Mouse (Mus musculus): ENCODE results near the gene Fbn1. TPM values are rescaled to one million over a fixed set of nuclear protein-coding genes. Genes with fewer than 3 reads are reported as not detected.

The Fbn1 gene
- polyA plus RNA-seq, 1 experiment from 2014 or later: 2.1 TPM

- H3K27ac ChIP-seq (ENCODE audit: low read depth, low read length): peak overlapping the region; percentile 65
- H3K4me2 ChIP-seq (ENCODE audit: low read length): peak overlapping the region; percentile 72
- no peaks in the 10 kb centered on the region for H3K27me3 ChIP-seq (replicated peaks; ENCODE audit: control insufficient read depth, insufficient read depth, low read length)
- peak; percentile 90 for ATAC-seq
- no peaks in the 10 kb centered on the region for H3K36me3 ChIP-seq (ENCODE audit: control insufficient read depth, insufficient read depth, low read length)
- peak overlapping the region; percentile 70 for H3K9ac ChIP-seq (ENCODE audit: low read depth, low read length)
- peaks cover 7% of the 10 kb centered on the region for H3K4me1 ChIP-seq (ENCODE audit: control insufficient read depth, insufficient read depth, low read depth, low read length)
- WGBS: under 1% methylated on average over 37 of the region's 37 CpGs
- no peaks in the 10 kb centered on the region for H3K9me3 ChIP-seq (ENCODE audit: control insufficient read depth, low read length)
- H3K4me3 ChIP-seq (ENCODE audit: low read length): peak overlapping the region; percentile 74
These were observed 1.3 kb downstream of the Fbn1 start for GRCm38 (mm10) chr2:125506316-125507054.

- H3K27ac ChIP-seq (ENCODE audit: low read depth, low read length): peak overlapping the region; percentile 65
- H3K9ac ChIP-seq (ENCODE audit: low read depth, low read length): peak overlapping the region; percentile 70
- peak overlapping the region; percentile 74 for H3K4me3 ChIP-seq (ENCODE audit: low read length)
- no peaks in the 10 kb centered on the region for H3K9me3 ChIP-seq (ENCODE audit: control insufficient read depth, low read length)
- no peaks in the 10 kb centered on the region for H3K27me3 ChIP-seq (replicated peaks; ENCODE audit: control insufficient read depth, insufficient read depth, low read length)
- peak; percentile 85 for ATAC-seq
- WGBS: under 1% methylated on average over 43 of the region's 48 CpGs
- no peaks in the 10 kb centered on the region for H3K36me3 ChIP-seq (ENCODE audit: control insufficient read depth, insufficient read depth, low read length)
- peaks cover 7% of the 10 kb centered on the region for H3K4me1 ChIP-seq (ENCODE audit: control insufficient read depth, insufficient read depth, low read depth, low read length)
- peak overlapping the region; percentile 72 for H3K4me2 ChIP-seq (ENCODE audit: low read length)
These were observed 2.0 kb downstream of the Fbn1 start for GRCm38 (mm10) chr2:125505746-125506315.

GRCm38 (mm10) chr2:125505006-125505745 is 2.6 kb downstream of the Fbn1 start, which contains the start of gene Gm9913:
Gene Gm9913, plus strand, starts transcription at chr2:125505089.
- peak within 1 kb of the TSS; percentile 65 for H3K27ac ChIP-seq (ENCODE audit: low read depth, low read length)

GRCm38 (mm10) chr2:125501526-125501925 is 6.3 kb downstream of the Fbn1 start:
- H3K9ac ChIP-seq (ENCODE audit: low read depth, low read length): no peak overlapping the region
- no peaks in the 10 kb centered on the region for H3K36me3 ChIP-seq (ENCODE audit: control insufficient read depth, insufficient read depth, low read length)
- ATAC-seq: no peak
- H3K9me3 ChIP-seq (ENCODE audit: control insufficient read depth, low read length): no peaks in the 10 kb centered on the region
- H3K27me3 ChIP-seq (replicated peaks; ENCODE audit: control insufficient read depth, insufficient read depth, low read length): no peaks in the 10 kb centered on the region
- H3K4me2 ChIP-seq (ENCODE audit: low read length): no peak overlapping the region
- peaks cover 7% of the 10 kb centered on the region for H3K4me1 ChIP-seq (ENCODE audit: control insufficient read depth, insufficient read depth, low read depth, low read length)
- H3K4me3 ChIP-seq (ENCODE audit: low read length): no peak overlapping the region
- H3K27ac ChIP-seq (ENCODE audit: low read depth, low read length): no peak overlapping the region

More at GRCm38 (mm10) chr2:125505006-125505745, 2.6 kb downstream of the Fbn1 start, which contains the start of gene Gm9913:
- Histone ChIP-seq H3K36me3 (ENCODE audit: control insufficient read depth, insufficient read depth, low read length) (no peaks in the 10 kb centered on the region), H3K9me3 (ENCODE audit: control insufficient read depth, low read length) (no peaks in the 10 kb centered on the region), H3K4me1 (ENCODE audit: control insufficient read depth, insufficient read depth, low read depth, low read length) (peaks cover 7% of the 10 kb centered on the region), H3K4me3 (ENCODE audit: low read length) (peak within 1 kb of the TSS; percentile 74), H3K9ac (ENCODE audit: low read depth, low read length) (peak within 1 kb of the TSS; percentile 70), H3K27me3 (replicated peaks; ENCODE audit: control insufficient read depth, insufficient read depth, low read length) (no peaks in the 10 kb centered on the region), H3K4me2 (ENCODE audit: low read length) (peak within 1 kb of the TSS; percentile 72)
- WGBS: 1% methylated on average over 41 of the region's 45 CpGs
- no peak; the same call in none of the 2 replicates for ATAC-seq

DNA sequence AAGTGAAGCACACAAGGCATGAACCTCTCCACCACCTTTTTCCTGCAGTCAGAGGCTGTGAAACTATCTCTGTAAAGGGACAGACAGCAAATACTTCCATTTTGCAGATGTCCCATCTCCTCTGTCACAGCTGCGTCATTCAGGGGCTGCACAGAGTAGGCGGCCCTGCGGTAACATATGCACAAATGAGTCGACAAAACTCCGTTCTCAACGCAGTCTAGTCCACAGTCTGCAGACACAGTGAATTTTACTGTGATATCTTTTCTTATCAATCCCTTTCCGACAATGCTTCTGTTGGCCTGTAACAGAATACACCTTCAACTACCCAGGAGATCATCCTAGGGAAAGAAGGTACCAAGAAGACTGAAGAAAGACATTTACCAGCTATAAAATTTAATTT is 9.6 kb downstream of the Fbn1 start:
- no peak overlapping the region for H3K4me3 ChIP-seq (ENCODE audit: low read length)
- no peaks in the 10 kb centered on the region for H3K27me3 ChIP-seq (replicated peaks; ENCODE audit: control insufficient read depth, insufficient read depth, low read length)
- no peak overlapping the region for H3K9ac ChIP-seq (ENCODE audit: low read depth, low read length)
- H3K27ac ChIP-seq (ENCODE audit: low read depth, low read length): no peak overlapping the region
- ATAC-seq: no peak
- H3K4me1 ChIP-seq (ENCODE audit: control insufficient read depth, insufficient read depth, low read depth, low read length): no peaks in the 10 kb centered on the region
- no peaks in the 10 kb centered on the region for H3K36me3 ChIP-seq (ENCODE audit: control insufficient read depth, insufficient read depth, low read length)
- no peak overlapping the region for H3K4me2 ChIP-seq (ENCODE audit: low read length)
- no peaks in the 10 kb centered on the region for H3K9me3 ChIP-seq (ENCODE audit: control insufficient read depth, low read length)
- 91% methylated on average over 7 of the region's 7 CpGs for WGBS

DNA sequence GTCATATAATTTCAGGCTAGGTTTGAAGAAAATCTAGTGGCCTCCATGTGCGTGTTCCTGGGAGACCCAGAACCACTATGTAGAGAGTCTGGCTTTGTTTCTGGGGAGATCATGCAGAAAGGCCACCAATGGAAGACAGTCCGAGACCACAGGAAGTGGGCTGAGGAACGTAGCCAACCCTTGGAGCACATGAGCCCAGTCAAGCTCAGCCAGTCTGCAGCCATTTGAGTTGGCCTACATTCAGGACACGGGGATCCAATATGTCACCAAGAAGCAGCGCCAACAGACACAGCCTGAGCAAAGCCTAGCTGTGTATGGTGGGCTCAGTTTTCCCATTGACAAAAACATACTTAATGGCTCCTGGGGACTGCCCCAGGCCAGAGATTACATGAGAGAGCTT is 11.1 kb downstream of the Fbn1 start:
- Histone ChIP-seq H3K9me3 (ENCODE audit: control insufficient read depth, low read length) (no peaks in the 10 kb centered on the region), H3K27ac (ENCODE audit: low read depth, low read length) (no peak overlapping the region), H3K4me1 (ENCODE audit: control insufficient read depth, insufficient read depth, low read depth, low read length) (no peaks in the 10 kb centered on the region), H3K4me2 (ENCODE audit: low read length) (no peak overlapping the region), H3K4me3 (ENCODE audit: low read length) (no peak overlapping the region), H3K9ac (ENCODE audit: low read depth, low read length) (no peak overlapping the region), H3K27me3 (replicated peaks; ENCODE audit: control insufficient read depth, insufficient read depth, low read length) (no peaks in the 10 kb centered on the region), H3K36me3 (ENCODE audit: control insufficient read depth, insufficient read depth, low read length) (no peaks in the 10 kb centered on the region)
- WGBS: 88% methylated on average over 5 of the region's 5 CpGs
- peak; percentile 30; the same call in 1 of the 2 replicates for ATAC-seq

DNA sequence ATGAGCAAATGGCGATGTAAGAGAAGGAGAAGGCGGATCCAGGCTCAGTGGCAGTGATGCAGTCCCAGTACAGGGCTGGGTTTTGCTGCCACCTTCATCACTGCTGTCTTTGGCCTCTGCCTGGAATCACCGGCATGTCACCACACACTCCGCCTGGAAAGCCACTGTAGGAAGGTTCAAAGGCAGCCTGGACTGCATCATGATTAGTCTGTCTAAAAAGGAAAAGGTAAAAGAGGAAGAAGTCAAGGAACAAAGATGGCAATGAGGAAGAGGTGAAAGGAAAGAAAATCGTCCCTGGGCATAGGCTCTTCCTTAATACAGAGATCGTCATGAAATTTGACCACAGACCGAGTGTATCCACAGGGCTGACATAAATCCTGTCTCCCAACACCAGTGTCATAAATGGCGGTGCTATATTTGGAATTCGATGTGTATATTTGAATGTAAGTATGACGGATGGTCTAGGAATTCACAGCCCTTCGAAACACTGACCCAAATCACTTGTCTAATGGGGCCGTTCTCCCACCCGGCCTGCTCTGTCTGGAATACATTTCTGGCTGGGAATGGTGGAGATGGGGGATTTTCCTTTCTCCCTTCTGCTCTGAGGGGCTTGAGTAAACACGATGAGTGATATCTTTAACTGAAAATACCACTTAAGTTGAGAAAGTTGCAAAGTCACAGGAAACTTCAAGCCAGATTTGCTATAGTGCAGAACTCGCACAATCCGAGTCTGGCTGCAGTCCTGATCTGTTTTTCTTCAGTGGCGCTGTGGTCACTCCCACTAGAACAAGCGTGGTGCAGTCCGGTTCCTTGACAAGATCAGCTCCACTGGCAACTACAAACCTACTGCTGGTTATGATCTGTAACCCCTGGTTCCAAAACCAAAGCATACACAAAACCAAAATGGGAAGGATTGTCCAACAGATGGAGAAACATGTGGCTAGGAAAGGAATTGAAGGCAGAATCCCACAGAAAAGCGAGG is 12.7 kb downstream of the Fbn1 start:
- Histone ChIP-seq H3K4me1 (ENCODE audit: control insufficient read depth, insufficient read depth, low read depth, low read length) (no peaks in the 10 kb centered on the region), H3K36me3 (ENCODE audit: control insufficient read depth, insufficient read depth, low read length) (no peaks in the 10 kb centered on the region), H3K9ac (ENCODE audit: low read depth, low read length) (no peak overlapping the region), H3K4me2 (ENCODE audit: low read length) (no peak overlapping the region), H3K9me3 (ENCODE audit: control insufficient read depth, low read length) (no peaks in the 10 kb centered on the region), H3K4me3 (ENCODE audit: low read length) (no peak overlapping the region), H3K27me3 (replicated peaks; ENCODE audit: control insufficient read depth, insufficient read depth, low read length) (no peaks in the 10 kb centered on the region), H3K27ac (ENCODE audit: low read depth, low read length) (no peak overlapping the region)
- no peak for ATAC-seq
- WGBS: 92% methylated on average over 20 of the region's 20 CpGs

DNA sequence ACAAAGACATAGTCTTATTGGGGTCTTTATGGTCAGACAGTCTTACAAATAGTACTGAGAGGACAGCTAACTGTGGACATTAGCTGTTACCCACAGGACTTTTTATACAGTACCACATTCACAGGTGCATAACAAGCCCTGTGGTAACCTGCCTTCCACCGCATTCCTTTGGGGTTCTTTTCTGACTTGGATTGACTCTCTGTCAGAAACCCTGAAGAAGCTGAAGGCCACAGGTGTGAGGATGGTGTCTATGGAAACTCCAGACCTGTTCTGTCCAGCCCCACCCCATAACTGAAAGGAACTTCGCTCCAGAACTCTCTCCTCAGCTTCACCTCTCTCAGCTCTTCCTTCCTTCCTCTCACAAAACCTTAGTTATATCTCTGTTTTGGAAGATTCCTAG is 13.5 kb downstream of the Fbn1 start:
- Histone ChIP-seq H3K9me3 (ENCODE audit: control insufficient read depth, low read length) (no peaks in the 10 kb centered on the region), H3K27ac (ENCODE audit: low read depth, low read length) (no peak overlapping the region), H3K4me2 (ENCODE audit: low read length) (no peak overlapping the region), H3K4me3 (ENCODE audit: low read length) (no peak overlapping the region), H3K36me3 (ENCODE audit: control insufficient read depth, insufficient read depth, low read length) (no peaks in the 10 kb centered on the region), H3K27me3 (replicated peaks; ENCODE audit: control insufficient read depth, insufficient read depth, low read length) (no peaks in the 10 kb centered on the region), H3K9ac (ENCODE audit: low read depth, low read length) (no peak overlapping the region), H3K4me1 (ENCODE audit: control insufficient read depth, insufficient read depth, low read depth, low read length) (no peaks in the 10 kb centered on the region)
- no peak for ATAC-seq
- 96% methylated on average over 2 of the region's 2 CpGs for whole genome bisulfite sequencing
